Mouse (Mus musculus) fibroblast of lung, adult 2 months (primary cell): ENCODE results near the gene Ncam2.

Experiments used
- DNase-seq: peaks from one replicate; pipeline ENCODE4 v3.0.0-alpha.2; 2011; ENCODE audit warnings: low read depth

Gene Ncam2

DNA sequence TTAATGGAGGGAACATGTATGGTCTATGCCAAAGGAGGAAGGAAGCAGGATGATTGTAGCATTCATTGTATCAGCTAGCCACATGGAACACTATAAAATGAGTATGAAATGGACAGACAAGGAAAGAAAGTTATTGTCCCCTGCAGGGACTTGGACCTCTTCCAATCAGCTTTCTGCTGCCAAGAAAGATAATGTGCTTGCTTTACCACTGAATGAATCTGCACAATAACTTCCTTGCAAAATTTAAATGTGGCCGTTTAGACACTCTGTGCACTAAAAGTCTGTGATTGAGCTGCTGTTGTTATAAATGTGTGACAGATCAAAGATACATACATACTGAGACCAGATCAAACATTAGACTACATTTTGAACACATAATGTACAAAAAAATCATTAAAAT, 451.1 kb downstream of the Ncam2 start:
- no peak for DNase-seq

DNA sequence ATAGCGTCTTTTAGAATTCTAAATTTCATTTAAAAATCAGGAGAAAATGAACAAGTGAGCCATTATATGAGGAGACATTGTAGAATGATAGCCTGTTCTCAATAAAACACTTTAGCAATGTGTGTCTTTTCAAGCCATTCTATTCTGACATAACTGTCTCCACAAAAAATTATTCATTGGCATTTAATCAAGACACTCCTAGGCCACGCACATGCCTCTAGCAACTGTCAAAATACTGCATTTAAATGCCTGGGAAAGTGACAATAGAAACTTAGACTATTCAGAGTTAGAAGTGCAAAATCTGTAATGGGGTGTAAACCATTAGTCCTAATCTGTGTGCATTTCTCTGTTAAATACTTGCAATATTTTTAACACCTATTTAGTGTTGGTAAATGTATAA, 456.1 kb downstream of the Ncam2 start:
- no peak for DNase-seq

DNA sequence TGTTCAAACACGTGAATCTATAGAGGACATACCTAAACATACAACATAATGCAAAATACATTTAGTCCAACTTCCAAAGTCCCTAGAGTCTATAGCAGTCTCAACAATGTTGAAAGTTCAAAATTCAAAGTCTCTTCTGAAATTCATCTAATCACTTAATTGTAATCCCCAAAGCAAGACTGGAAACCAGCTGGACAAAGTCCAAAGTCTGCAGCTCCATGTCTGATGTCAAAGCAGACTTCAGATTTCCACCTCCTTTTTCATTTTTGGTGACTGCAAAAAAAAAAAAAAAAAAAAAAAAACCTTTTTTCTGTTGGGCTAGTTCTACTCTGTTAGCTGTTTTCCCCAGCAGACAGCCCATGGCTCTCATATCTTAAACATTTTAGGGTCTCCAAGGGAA, 473.4 kb downstream of the Ncam2 start:
- DNase-seq = no peak

DNA sequence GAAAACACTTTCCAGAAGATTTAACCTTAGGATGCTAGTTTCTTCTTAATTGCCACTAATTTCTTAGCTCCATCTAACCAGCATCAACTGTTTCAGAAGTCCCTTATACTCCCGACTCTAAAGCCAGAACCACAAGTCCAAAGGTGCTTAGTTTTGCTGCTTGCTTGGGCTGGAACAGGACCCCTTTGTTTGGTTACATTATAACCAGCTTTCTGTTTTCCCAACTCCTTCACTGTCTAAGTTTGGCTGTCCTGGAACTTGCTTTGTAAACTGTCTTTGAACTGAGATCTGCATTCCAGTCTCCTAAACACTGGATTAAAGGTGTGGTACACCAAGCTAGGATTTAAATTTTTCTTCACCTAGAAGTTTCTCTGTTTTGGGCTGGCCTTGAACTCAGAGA, 475.0 kb downstream of the Ncam2 start:
- DNase-seq = no peak
